Mouse (Mus musculus) cerebellum, adult 2 months (tissue): ENCODE measurements around the gene Gtf2ird1.

Experiments
- CTCF ChIP-seq: fragments of 200-500 bp; IDR thresholded peaks from 2 replicates; pipeline ENCODE4 v1.5.1; 2011; ENCODE audit warnings: low read depth, mild to moderate bottlenecking, control low read depth, low read length, moderate library complexity, borderline replicate concordance; ENCODE audit not compliant: insufficient read depth
- POLR2A ChIP-seq: fragments of 200-500 bp; IDR thresholded peaks from 2 replicates; pipeline ENCODE4 v1.6.1; 2011; ENCODE audit warnings: low read length, control low read depth, borderline replicate concordance; ENCODE audit not compliant: insufficient read depth

GRCm38 (mm10) chr5:134469559-134470150 lies 13.1 kb upstream of the Gtf2ird1 start:
- no peak for TF ChIP-seq CTCF
- no peak for TF ChIP-seq POLR2A
